Mouse (Mus musculus) embryonic stem cell, embryonic (primary cell): Measurements from ENCODE around the gene Rrp1.

Experiments
- CTCF ChIA-PET, 4 experiments: fragments of 300-600 bp in 2 of 4; fragments of 350-600 bp in 2 of 4; sonication (Branson Sonifier 250); formaldehyde crosslinking; loops; one replicate each; lab custom pipeline; 2022; ENCODE audit warnings: inconsistent platforms in 2 of 4; lab: Charles Lee
- POLR2A ChIA-PET, 4 experiments: fragments of 300-600 bp in 2 of 4; fragments of 350-600 bp in 2 of 4; sonication (Branson Sonifier 250); formaldehyde crosslinking; loops; one replicate each; lab custom pipeline; 2022; ENCODE audit warnings: antibody characterized with exemption in 4 of 4, inconsistent platforms in 1 of 4; lab: Charles Lee

The Rrp1 gene

GRCm38 (mm10) chr10:78412319-78413151 is at the start of gene Rrp1:
TSS of gene Rrp1 (minus strand) at chr10:78413043.
- ChIA-PET POLR2A (interaction anchor here in 3 of 4 experiments (0.6 to 3.5 kb wide), 34 partner anchors 10 to 851 kb away, joined by 3 to 38 read pairs (median 4); partner anchors contain the start of genes Cstb (in 3 of the 3), Pdxk (in 2 of the 3), Pfkl (in 2 of the 3) and Pwp2 (in 2 of the 3)), CTCF (interaction anchor here (0.6 to 3.3 kb wide), 45 partner anchors 10 to 964 kb away, joined by 3 to 18 read pairs (median 5); partner anchors contain the start of genes Cstb (in 1 of the 4), Icosl (in 1 of the 4), Pwp2 (in 1 of the 4) and Trappc10 (in 1 of the 4))

- ChIA-PET CTCF (interaction anchor here (0.6 to 6.4 kb wide), 21 partner anchors 8 to 70 kb away, joined by 3 to 33 read pairs (median 3); partner anchors contain the start of gene Rrp1 (in 2 of the 4)), POLR2A (interaction anchor here in 3 of 4 experiments (0.6 to 3.9 kb wide), 10 partner anchors 9 to 70 kb away, joined by 3 to 48 read pairs (median 4); partner anchors contain the start of gene Cstb (in 1 of the 3))
Measured at GRCm38 (mm10) chr10:78461767-78462166, 48.9 kb upstream of the Rrp1 start.

- CTCF ChIA-PET, result interaction anchor here in 2 of 4 experiments (0.6 to 6.4 kb wide), 5 partner anchors 10 to 28 kb away, joined by 3 to 33 read pairs (median 5); no protein-coding TSS in a partner anchor
- POLR2A ChIA-PET, result interaction anchor here in 3 of 4 experiments (0.6 to 3.1 kb wide), 7 partner anchors 9 to 1081 kb away, joined by 3 to 14 read pairs (median 3); no protein-coding TSS in a partner anchor
Measured at GRCm38 (mm10) chr10:78460463-78460862, 47.6 kb upstream of the Rrp1 start.

- CTCF ChIA-PET, result interaction anchor here in 3 of 4 experiments (0.9 to 6.4 kb wide), 5 partner anchors 14 to 29 kb away, joined by 3 to 33 read pairs (median 5); no protein-coding TSS in a partner anchor
Measured at GRCm38 (mm10) chr10:78458348-78459111, 45.7 kb upstream of the Rrp1 start.

GRCm38 (mm10) chr10:78457495-78458347 is 44.9 kb upstream of the Rrp1 start:
- ChIA-PET POLR2A (interaction anchor here in 3 of 4 experiments (0.6 to 2.3 kb wide), 14 partner anchors 9 to 1996 kb away, joined by 3 to 5 read pairs (median 4); partner anchors contain the start of gene Cstb (in 1 of the 3)), CTCF (interaction anchor here in 2 of 4 experiments (0.7 to 6.4 kb wide), 5 partner anchors 13 to 51 kb away, joined by 3 to 33 read pairs (median 5); no protein-coding TSS in a partner anchor)

More at GRCm38 (mm10) chr10:78458348-78459111, 45.7 kb upstream of the Rrp1 start:
- POLR2A ChIA-PET, result interaction anchor here in 3 of 4 experiments (0.6 to 2.3 kb wide), 10 partner anchors 10 to 1995 kb away, joined by 3 to 5 read pairs (median 4); partner anchors contain the start of gene Cstb (in 1 of the 3)

- POLR2A ChIA-PET, result interaction anchor here in 2 of 4 experiments (0.7 to 1.6 kb wide), 4 partner anchors 11 to 204 kb away, joined by 3 to 5 read pairs (median 4); no protein-coding TSS in a partner anchor
Measured at GRCm38 (mm10) chr10:78456696-78457095, 43.9 kb upstream of the Rrp1 start.

GRCm38 (mm10) chr10:78452641-78453040 is 39.8 kb upstream of the Rrp1 start:
- CTCF ChIA-PET, result interaction anchor here (0.6 to 2.2 kb wide), 8 partner anchors 9 to 1371 kb away, joined by 3 to 10 read pairs (median 3); no protein-coding TSS in a partner anchor
- POLR2A ChIA-PET, result interaction anchor here in 3 of 4 experiments (1.2 to 1.4 kb wide), 4 partner anchors 9 to 12 kb away, joined by 3 to 7 read pairs (median 4); partner anchors contain the start of gene Pdxk (in 1 of the 3)

More at GRCm38 (mm10) chr10:78456696-78457095, 43.9 kb upstream of the Rrp1 start:
- CTCF ChIA-PET, result interaction anchor here in 2 of 4 experiments (0.7 to 6.4 kb wide), 4 partner anchors 8 to 31 kb away, joined by 3 to 33 read pairs (median 10); no protein-coding TSS in a partner anchor

- CTCF ChIA-PET, result interaction anchor here in 3 of 4 experiments (0.7 to 1.0 kb wide), 5 partner anchors 9 to 14 kb away, joined by 3 to 6 read pairs (median 4); partner anchors contain the start of gene Pdxk (in 1 of the 3)
- POLR2A ChIA-PET, result interaction anchor here in 3 of 4 experiments (1.2 to 1.4 kb wide), 4 partner anchors 9 to 85 kb away, joined by 3 to 4 read pairs (median 4); no protein-coding TSS in a partner anchor
Measured at GRCm38 (mm10) chr10:78450761-78451160, 37.9 kb upstream of the Rrp1 start.

GRCm38 (mm10) chr10:78447396-78447795 is 34.6 kb upstream of the Rrp1 start:
- ChIA-PET POLR2A (interaction anchor here in 2 of 4 experiments (1.0 to 2.0 kb wide), 6 partner anchors 11 to 24 kb away, joined by 3 to 9 read pairs (median 4); partner anchors contain the start of gene Pdxk (in 1 of the 2)), CTCF (interaction anchor here in 2 of 4 experiments (1.0 to 1.9 kb wide), 2 partner anchors 9 to 40 kb away, joined by 3 to 4 read pairs; no protein-coding TSS in a partner anchor)

GRCm38 (mm10) chr10:78446195-78446594 is 33.4 kb upstream of the Rrp1 start:
- ChIA-PET CTCF (interaction anchor here in 2 of 4 experiments (0.9 to 1.0 kb wide), 2 partner anchors 8 to 42 kb away, joined by 3 read pairs; no protein-coding TSS in a partner anchor), POLR2A (interaction anchor here in 2 of 4 experiments (0.7 to 2.0 kb wide), 8 partner anchors 9 to 237 kb away, joined by 3 to 5 read pairs (median 3); partner anchors contain the start of genes Pdxk (in 1 of the 2) and Rrp1 (in 1 of the 2))

GRCm38 (mm10) chr10:78442292-78442691 is 29.4 kb upstream of the Rrp1 start:
- POLR2A ChIA-PET, result interaction anchor here in 3 of 4 experiments (0.8 to 8.6 kb wide), 23 partner anchors 9 to 305 kb away, joined by 3 to 108 read pairs (median 4); partner anchors contain the start of genes Cstb (in 3 of the 3), Pdxk (in 3 of the 3) and Rrp1 (in 1 of the 3)
- CTCF ChIA-PET, result interaction anchor here in 3 of 4 experiments (0.7 to 4.5 kb wide), 15 partner anchors 8 to 131 kb away, joined by 3 to 32 read pairs (median 5); partner anchors contain the start of genes Pdxk (in 1 of the 3) and Rrp1 (in 1 of the 3)

- ChIA-PET CTCF (interaction anchor here (0.6 to 4.5 kb wide), 41 partner anchors 8 to 333 kb away, joined by 3 to 33 read pairs (median 5); partner anchors contain the start of genes Cstb (in 2 of the 4), Rrp1 (in 2 of the 4) and Pdxk (in 1 of the 4)), POLR2A (interaction anchor here (0.5 to 8.6 kb wide), 32 partner anchors 9 to 404 kb away, joined by 3 to 108 read pairs (median 4); partner anchors contain the start of genes Cstb (in 3 of the 4), Pdxk (in 3 of the 4), Rrp1 (in 2 of the 4) and Icosl (in 1 of the 4))
Measured at GRCm38 (mm10) chr10:78441606-78442005, 28.8 kb upstream of the Rrp1 start.

- ChIA-PET CTCF (interaction anchor here (0.5 to 4.5 kb wide), 53 partner anchors 8 to 469 kb away, joined by 3 to 33 read pairs (median 5); partner anchors contain the start of genes Cstb (in 2 of the 4), Rrp1 (in 2 of the 4), Trappc10 (in 2 of the 4) and Icosl (in 1 of the 4)), POLR2A (interaction anchor here in 3 of 4 experiments (0.6 to 8.6 kb wide), 26 partner anchors 9 to 372 kb away, joined by 3 to 108 read pairs (median 4); partner anchors contain the start of genes Cstb (in 3 of the 3), Pdxk (in 3 of the 3), Rrp1 (in 2 of the 3) and Icosl (in 1 of the 3))
Measured at GRCm38 (mm10) chr10:78440812-78441211, 28.0 kb upstream of the Rrp1 start.

GRCm38 (mm10) chr10:78439990-78440389 is 27.1 kb upstream of the Rrp1 start:
- CTCF ChIA-PET, result interaction anchor here in 3 of 4 experiments (0.6 to 4.5 kb wide), 17 partner anchors 10 to 255 kb away, joined by 3 to 33 read pairs (median 8); partner anchors contain the start of genes Cstb (in 2 of the 3), Pdxk (in 2 of the 3), Pwp2 (in 2 of the 3) and Rrp1 (in 2 of the 3)
- POLR2A ChIA-PET, result interaction anchor here in 2 of 4 experiments (1.3 to 8.6 kb wide), 3 partner anchors 10 to 18 kb away, joined by 4 to 108 read pairs (median 6); partner anchors contain the start of gene Cstb (in 1 of the 2)
